ENCODE assay signal across 8 mouse cellular contexts in the genomic region with DNA sequence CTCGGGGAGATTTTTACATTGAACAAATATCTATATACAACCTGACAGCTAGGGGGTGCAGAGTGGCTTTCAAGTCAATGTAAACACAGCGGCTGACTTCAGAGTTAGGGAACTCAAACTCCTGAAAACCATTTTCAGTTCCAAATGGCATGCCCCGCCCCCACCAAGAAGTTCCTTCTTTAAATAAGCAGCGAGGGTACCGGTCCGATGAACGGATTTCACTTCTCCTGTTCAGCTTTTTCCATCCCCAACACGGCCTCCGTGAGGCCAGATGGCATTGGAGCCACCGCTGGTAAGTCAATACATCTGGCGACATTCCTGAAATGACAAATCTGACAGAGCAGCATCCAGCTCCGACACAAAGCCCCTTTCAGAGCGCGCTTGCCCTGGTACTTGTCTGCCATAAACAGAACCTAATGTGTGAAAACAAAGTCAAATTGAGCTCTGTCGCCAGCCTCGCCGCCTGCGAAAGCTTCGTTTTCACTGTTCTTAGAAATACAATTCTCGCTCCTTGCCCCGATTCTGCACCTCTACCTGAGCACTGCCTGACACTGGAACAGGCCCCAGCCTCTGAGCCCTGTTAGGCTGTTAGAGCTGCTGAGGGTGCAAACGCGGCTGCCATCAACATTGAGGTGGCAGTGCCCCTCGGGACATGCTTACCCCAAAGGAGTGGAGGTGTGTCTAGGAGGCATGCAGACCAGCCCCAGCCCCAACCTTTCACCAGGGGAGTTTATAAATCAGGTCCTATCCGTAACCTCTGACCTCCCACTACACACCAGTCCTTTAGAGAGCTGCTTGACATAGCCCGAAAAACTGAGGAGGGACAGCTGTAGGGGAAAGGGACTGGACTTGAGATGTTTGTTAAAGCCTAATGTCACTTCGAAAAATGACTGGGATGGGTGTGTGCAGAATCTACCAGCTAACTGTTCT.
A peak's percentile ranks its signal among the peaks of the same experiment; 100 is the strongest.
DNase-seq lines count a peak whose midpoint lies in the region; ATAC-seq lines count a peak whose summit lies in the region.

No protein-coding gene starts in this region.

- H3K27ac ChIP-seq in forebrain, embryonic 12.5 days = no peak overlapping the region
- peak overlapping the region; percentile 62; the same call in 1 of the 2 replicates for H3K27ac ChIP-seq in hindbrain, embryonic 12.5 days
- H3K27ac ChIP-seq in stomach, embryonic 16.5 days (ENCODE audit: low read length) = peak overlapping the region; percentile 92

- no peak for ATAC-seq in forebrain, embryonic 12.5 days (ENCODE audit: low FRiP score)
- no peak for ATAC-seq in hindbrain, embryonic 12.5 days (ENCODE audit: low FRiP score)
- peak; percentile 75 for ATAC-seq in megakaryocyte progenitor cell, adult 5-6 weeks (replicated peaks; ENCODE audit: poor library complexity)
- peak; percentile 34; the same call in 1 of the 2 replicates for ATAC-seq in stomach, embryonic 16.5 days (ENCODE audit: insufficient read depth, low FRiP score)

- no peak overlapping the region for H3K9ac ChIP-seq in forebrain, embryonic 12.5 days
- no peak overlapping the region for H3K9ac ChIP-seq in hindbrain, embryonic 12.5 days
- peak overlapping the region; percentile 56 for H3K9ac ChIP-seq in stomach, embryonic 16.5 days (ENCODE audit: low read length)

- intact Hi-C loops in left cerebral cortex, postnatal 4 days (cut with DNase I) = no loop called here

- WGBS in forebrain, embryonic 12.5 days = 22% methylated on average over 27 of the region's 27 CpGs
- 22% methylated on average over 27 of the region's 27 CpGs for WGBS in hindbrain, embryonic 12.5 days
- 11% methylated on average over 27 of the region's 27 CpGs for WGBS in stomach, embryonic 16.5 days

- no peaks in the 10 kb centered on the region for H3K36me3 ChIP-seq in forebrain, embryonic 12.5 days (replicated peaks)
- H3K36me3 ChIP-seq in hindbrain, embryonic 12.5 days = no peaks in the 10 kb centered on the region
- H3K36me3 ChIP-seq in stomach, embryonic 16.5 days (ENCODE audit: control insufficient read depth, insufficient read depth, low read length) = no peaks in the 10 kb centered on the region

- peak overlapping the region; percentile 54 for H3K4me2 ChIP-seq in forebrain, embryonic 12.5 days
- H3K4me2 ChIP-seq in hindbrain, embryonic 12.5 days (replicated peaks) = peak overlapping the region; percentile 52
- H3K4me2 ChIP-seq in stomach, embryonic 16.5 days (ENCODE audit: low read depth, low read length) = peak overlapping the region; percentile 49

- DNase-seq in urinary bladder, postnatal 14 days (ENCODE audit: low spot score) = peak; percentile 40
- no peak for DNase-seq in urinary bladder, postnatal 10 days (ENCODE audit: low spot score)
- peak; percentile 24 for DNase-seq in left cerebral cortex, postnatal 4 days
- DNase-seq in thymus, postnatal 14 days = no peak

- no peaks in the 10 kb centered on the region for H3K9me3 ChIP-seq in forebrain, embryonic 12.5 days
- no peaks in the 10 kb centered on the region for H3K9me3 ChIP-seq in hindbrain, embryonic 12.5 days (replicated peaks)
- H3K9me3 ChIP-seq in stomach, embryonic 16.5 days (replicated peaks; ENCODE audit: control insufficient read depth, low read length) = no peaks in the 10 kb centered on the region

- 0 out of 2 replicates have a peak, but pooled peaks cover 9% of the 10 kb centered on the region for H3K27me3 ChIP-seq in forebrain, embryonic 12.5 days
- H3K27me3 ChIP-seq in hindbrain, embryonic 12.5 days = no peaks in the 10 kb centered on the region; the same call in 1 of the 2 replicates
- H3K27me3 ChIP-seq in stomach, embryonic 16.5 days (ENCODE audit: control insufficient read depth, insufficient read depth, low read length) = no peaks in the 10 kb centered on the region

- H3K4me1 ChIP-seq in forebrain, embryonic 12.5 days = peaks cover 16% of the 10 kb centered on the region
- peaks cover 13% of the 10 kb centered on the region for H3K4me1 ChIP-seq in hindbrain, embryonic 12.5 days
- H3K4me1 ChIP-seq in stomach, embryonic 16.5 days (ENCODE audit: control insufficient read depth, insufficient read depth, low read length) = peaks cover 10% of the 10 kb centered on the region

- peak overlapping the region; percentile 26 for H3K4me3 ChIP-seq in forebrain, embryonic 12.5 days (replicated peaks)
- H3K4me3 ChIP-seq in hindbrain, embryonic 12.5 days = peak overlapping the region; percentile 22
- H3K4me3 ChIP-seq in stomach, embryonic 16.5 days (replicated peaks; ENCODE audit: low read length) = peak overlapping the region; percentile 30

Comparison
In these comparisons a context has a peak if more than half of its experiments do, and no peak if none do; other contexts are left out.
1. DNase-seq: peak in urinary bladder, postnatal 14 days (single experiment) and left cerebral cortex, postnatal 4 days (single experiment); none in urinary bladder, postnatal 10 days (single experiment) and thymus, postnatal 14 days (single experiment).
2. ATAC-seq: peak in megakaryocyte progenitor cell, adult 5-6 weeks (single experiment) and stomach, embryonic 16.5 days (single experiment); none in forebrain, embryonic 12.5 days (single experiment) and hindbrain, embryonic 12.5 days (single experiment).
3. Peak in every context shown above with its lines, with median percentiles within 50 percentile points of each other: H3K4me2 ChIP-seq and H3K4me3 ChIP-seq.